Mouse (Mus musculus) gastrocnemius, adult 8-10 months (tissue): Measurements from ENCODE around the gene Sh3bp5. TPM values are rescaled to one million over a fixed set of nuclear protein-coding genes. Genes with fewer than 3 reads are reported as not detected.
A peak's percentile ranks its signal among the peaks of the same experiment; 100 is the strongest.

Source experiments
- DNase-seq, 2 experiments: peaks; one replicate each; pipeline ENCODE4 v3.0.0; 2022; ENCODE audit warnings: low spot score in 2 of 2
- total RNA-seq, 4 experiments: library from RNA; stranded (reverse); gene quantifications; 2 replicates each; pipeline ENCODE4 v1.2.4; 2022

The Sh3bp5 gene
- total RNA-seq, 4 experiments from 2014 or later, result 38.1 to 56.9 (median 50.0) TPM

DNA sequence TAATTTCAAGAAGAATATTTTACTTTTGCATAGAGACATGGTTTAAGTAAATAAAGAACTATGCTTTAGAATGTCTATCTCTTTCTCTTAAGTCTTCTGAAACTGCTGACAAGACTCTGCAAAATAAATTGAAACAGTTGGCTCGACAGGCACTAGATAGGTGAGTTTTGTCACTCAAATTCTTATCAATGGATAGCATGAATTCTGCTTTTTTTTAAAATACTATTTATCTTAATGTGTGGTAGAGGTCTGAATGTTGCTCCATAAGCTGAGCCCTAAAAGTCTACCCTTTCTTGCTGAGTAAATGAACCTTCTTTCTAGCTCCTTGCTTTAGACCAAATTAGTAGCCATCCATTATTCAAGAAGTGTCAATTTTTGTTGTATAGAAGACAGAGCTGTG, 90.5 kb downstream of the Sh3bp5 start:
- no peak for DNase-seq

DNA sequence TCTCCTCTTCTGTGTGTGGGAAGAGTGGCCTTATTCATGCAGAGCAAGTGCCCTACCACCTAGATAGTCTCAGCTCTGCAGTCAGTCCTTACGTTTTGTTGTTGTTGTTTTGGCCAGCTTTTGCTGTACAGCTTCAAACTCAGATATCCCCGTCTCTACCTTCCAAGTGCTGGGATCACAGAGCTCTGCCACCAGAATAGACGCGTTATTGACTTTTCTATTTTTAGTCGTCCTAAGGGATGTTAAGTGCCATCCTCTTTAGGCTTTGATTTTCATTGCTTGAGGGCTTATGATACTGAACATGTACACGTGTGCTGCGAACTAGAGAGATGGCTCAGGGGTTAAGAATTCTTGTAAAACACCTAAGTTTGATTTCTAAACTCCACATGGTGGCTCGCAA, 92.6 kb downstream of the Sh3bp5 start:
- no peak for DNase-seq

DNA sequence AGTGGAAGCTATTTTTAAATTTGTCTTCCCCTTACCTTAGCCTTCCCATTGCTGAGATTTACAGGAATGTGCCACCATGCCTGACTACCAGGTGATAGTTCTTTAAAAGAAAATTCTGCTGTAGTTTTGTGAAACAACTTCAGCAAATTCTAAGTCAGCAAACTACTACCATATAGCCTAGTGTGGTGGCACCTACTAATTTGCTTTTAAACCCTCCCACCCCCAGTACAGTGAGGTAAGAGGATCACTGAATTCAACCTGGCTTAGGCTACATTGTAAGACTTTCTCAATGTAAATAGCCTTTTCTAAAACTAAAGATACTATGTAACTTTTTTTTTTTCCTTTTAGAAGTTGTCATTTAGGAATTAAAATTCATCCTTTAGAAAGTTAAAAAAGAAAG, 97.9 kb downstream of the Sh3bp5 start:
- no peak for DNase-seq

DNA sequence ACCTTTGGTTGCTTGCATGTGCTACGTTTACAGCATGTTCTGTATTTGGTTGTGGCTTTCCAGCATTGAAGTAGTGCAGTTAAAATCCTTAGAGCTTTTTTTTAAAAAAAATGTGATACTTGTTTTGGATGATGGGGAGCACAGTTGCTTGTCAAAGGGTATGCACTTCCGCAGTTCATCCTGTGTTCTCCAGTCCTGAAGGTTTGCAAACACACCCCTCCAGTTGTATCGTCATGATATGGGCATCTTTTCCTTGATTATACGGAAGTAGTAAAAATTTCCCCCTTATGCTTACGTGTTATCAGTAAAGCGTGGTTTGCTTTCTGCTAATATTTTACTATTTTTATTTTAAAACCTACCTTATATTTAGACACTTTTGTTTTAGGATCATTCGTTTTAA, 98.5 kb downstream of the Sh3bp5 start:
- no peak for DNase-seq

DNA sequence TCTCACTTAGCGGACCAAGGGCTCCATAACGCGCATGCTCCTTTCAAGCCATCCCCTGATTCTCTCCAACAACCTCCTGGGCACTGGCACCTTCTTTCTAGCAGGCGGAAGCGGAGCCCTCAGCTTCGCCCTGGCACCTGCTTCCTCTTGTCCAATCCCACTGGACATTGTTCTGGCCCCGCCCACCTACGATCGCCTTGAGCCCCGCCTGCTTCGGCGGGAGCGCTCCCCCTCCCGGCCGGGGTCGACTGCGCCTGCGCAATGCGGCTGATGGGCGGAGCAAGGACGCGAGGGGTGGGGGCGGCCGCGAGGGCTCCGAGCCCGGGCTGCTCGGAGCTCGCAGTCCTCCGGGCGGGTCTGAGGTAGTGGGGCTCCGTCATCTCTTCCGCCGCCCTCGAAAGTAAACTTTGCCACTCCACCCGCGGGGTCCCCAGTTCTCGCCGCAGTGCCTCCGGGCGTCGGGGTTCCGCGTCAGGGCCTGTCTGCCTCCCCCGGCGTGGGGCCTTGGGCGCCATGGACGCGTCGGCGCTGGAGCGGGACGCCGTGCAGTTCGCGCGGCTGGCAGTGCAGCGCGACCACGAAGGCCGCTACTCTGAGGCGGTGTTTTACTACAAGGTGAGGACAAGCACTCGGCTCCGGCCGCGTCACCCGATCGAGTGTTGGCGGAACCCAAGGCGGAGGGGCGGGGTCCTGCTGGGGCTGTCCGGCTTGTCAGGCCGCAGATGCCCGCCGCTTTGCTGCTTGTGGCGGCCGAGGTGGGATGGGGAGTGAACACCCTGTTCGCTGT, 99.3 kb downstream of the Sh3bp5 start, which contains the start of gene Capn7:
Capn7 (plus strand) TSS at position 270 of the 787 bp plus-strand sequence.
- peak; percentile 93 to 96 for DNase-seq

DNA sequence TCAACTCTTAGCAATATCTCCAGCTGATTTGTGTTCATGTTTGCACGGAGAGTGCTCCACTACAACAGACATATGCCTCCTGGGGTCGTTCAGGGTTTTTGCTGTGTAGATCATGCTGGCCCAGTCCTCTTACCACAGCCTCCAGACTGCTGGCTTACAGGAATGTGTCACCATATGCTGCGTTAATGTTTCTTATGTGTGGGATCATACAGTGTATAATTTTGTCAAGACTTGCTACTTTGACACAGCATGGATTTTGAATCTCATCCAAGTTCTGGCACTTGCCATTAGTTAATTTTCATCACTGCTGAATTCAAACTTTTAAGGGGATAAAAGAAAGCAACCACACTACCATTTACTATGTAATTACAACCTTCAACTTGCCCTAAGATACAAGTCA, 100.1 kb downstream of the Sh3bp5 start:
- no peak for DNase-seq

DNA sequence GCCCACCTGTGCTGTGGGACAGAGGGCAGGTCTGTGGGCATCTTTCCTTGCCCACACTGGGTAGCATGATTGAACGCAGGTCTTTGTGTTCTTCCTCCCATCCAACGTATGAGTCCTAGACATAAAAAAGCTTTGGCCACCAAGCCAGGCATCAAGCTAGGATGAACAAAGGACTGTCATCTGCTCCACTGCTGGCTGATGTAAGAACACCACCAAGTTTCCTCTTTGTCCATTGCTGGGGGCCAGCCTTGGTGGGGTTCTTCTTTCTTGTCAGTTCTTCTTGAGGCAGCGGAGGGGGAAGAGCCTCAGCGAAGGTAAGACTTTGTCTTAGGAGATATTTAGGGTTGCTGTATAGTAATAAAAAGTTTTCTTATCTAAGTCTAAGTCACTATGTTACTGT, 104.9 kb downstream of the Sh3bp5 start:
- no peak for DNase-seq

DNA sequence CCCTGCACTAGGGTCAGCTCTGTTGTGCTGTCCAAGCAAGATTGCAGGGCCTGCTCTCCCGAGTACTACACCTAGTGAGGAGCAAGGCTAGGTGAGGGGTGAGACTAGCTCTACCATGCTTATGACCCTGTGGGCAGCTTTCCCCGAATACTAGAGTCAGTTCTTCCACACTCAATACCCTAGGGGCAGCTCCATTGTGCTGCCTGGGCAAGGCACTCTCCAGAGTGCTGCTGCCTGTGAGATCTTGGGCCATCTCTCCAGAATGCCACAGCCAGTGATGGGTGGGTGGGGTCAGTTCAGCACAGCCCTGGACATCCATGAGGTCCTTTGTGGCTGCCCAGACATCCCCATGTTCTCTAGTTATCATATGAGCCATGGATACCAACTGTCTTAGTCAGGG, 106.1 kb downstream of the Sh3bp5 start:
- no peak for DNase-seq

DNA sequence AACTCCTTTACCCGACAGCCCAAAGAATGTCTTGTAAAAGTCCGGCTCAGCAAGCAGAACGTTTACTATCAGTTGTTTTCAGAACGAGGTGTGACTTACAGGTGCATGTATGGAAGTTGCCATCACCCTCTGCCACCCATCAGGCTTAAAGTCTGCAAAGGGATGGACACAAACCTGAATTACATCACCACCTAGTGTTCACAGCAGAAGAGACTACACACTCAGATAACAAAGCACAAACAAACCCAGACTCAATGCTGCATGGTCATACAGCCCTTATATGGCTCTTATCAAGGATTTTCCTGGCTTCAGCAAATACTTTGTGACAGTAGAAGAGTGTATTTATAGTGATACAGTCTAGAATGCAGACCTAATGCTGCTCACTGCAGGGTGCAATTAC, 108.2 kb downstream of the Sh3bp5 start:
- no peak for DNase-seq

DNA sequence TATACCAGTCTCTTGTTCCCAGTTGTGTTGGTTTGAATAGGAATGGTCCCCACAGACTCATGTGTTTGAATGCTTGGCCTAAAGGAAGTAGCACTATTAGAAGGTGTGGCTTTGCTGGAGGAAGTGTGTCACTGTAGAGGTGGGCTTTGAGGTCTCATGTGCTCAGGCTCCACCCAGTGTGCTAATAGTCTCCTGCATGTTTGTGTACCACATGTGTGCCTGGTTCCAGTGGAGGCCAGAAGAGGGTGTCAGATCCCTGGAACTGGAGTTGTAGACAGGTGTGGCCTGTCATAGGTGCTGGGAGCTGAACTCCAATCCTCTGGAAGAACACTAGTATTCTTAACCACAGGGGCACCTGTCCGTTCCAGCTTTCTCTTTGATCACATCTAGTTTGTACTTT, 108.7 kb downstream of the Sh3bp5 start:
- no peak for DNase-seq

DNA sequence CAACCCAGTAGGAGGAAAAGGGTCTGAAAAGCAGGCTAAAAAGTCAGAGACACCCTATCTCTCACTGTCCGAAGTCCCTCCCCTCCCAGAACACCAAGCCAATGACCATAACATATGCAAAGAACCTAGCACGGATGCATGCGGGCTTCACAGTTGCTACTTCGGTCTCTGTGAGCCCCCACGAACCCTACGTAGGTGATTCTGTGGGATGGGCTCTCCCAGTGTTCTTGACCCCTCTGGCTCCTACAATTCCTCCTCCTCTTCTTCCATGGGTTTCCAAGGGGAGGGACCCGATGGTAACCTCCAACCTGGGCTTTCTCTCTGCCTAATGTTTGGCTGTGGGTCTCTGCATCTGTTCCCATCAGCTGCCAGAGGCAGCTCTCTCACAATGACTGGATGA, 109.1 kb downstream of the Sh3bp5 start:
- DNase-seq, result peak in 1 of 2 experiments; percentile 1

DNA sequence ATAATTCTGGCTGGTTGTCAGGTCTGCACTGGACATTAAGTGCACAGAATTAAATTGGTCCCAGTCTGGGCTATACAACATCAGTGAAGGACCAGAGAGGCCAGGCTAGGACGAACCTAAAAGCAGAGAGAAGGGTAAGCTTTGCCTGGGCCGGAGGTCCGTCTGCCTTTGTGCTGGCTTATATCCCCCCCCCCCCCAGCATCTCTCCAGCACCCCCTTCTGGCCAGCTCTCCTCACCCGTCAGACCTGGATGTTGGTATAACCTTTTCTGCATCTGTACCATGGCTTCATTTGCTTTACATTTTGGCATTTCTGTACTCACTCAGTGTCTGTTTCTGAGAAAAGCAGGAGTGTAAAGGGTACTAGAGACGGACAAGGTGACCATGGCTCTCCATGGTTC, 110.3 kb downstream of the Sh3bp5 start:
- no peak for DNase-seq

DNA sequence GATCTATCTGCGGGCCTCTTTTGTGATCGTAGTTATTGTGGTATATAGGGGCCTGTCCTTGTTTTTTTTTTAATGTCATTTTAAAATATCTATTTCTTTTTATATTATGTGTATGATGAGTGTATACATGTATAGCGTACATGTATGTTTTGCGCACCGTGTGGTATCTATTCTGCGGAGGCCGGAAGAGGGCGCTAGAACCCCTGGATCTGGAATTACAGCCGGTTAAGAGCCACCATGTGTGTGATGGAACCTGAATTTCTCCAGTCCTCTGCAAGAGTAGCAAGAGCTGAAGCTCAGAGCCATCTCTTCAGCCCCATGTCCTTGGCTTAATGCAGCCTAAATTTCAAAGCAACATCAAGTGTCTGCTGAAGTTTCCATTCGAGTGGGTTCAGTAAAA, 111.0 kb downstream of the Sh3bp5 start:
- peak in 1 of 2 experiments; percentile 1 for DNase-seq

DNA sequence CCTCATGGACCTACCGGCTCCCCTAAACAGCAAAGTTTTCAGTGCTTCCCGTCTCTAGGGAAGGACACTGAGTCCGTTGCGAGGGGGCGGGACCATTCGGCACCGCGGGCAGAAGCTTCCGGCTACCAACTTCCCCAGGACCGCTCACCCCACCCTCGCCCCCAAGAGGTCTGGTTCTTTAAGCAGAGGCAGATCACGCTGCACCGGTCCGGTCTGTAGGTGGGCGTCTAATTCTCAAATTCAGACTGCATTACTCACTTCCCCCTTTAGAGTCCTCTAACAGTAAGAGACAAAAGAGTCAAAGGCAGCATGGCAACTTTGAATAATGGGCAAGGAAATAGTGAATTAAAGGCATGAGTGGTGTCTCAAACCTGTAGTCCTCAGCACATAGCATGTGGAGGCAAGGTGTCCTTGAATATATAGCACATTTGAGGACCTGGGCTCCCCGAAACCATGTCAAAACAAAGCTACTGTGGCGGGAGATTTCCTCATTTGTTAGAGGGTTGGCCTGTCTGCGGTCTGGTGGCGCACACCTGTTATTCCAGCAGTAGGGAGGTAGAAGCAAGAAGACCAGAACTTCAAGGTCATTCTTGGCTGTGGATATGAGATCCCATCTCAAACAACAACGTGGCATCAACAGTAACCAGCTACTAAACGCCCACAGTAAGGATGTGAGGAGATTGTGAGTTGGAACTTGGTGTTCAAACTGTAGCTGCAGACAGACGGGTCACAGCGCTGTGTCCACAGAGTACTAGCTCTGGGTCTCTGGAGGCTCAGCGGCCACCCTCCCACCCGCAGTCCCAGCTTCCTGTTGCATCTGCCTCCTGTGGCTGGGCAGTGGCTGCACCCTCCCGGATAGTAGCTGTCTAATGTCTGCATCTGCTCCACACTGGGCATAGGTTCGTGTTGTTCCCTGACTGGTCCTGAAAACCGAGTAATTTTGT, 111.8 kb downstream of the Sh3bp5 start, which contains the start of gene Dnah1:
Dnah1 (minus strand) TSS at position 48 of the 944 bp plus-strand sequence.
- peak in 1 of 2 experiments; percentile 3 for DNase-seq

DNA sequence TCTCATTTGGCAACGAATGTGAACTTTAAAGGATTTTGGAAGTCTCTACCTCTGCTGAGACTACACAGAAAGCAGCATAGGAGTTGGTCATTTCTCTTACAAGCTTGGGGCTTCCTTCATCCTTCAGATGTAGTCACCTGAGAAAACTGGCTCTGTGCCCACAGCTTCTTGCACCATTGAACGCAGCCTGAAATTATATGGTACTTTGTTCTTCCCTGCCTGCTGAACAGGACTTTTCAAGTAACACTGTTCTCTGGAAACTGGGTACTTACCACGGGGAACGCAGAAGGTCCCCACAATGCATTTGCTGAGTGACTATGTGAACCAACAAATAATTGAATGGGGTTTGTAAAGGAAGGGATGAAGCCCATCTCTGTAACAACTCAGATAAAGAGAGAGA, 112.7 kb downstream of the Sh3bp5 start:
- peak in 1 of 2 experiments; percentile 0 for DNase-seq

DNA sequence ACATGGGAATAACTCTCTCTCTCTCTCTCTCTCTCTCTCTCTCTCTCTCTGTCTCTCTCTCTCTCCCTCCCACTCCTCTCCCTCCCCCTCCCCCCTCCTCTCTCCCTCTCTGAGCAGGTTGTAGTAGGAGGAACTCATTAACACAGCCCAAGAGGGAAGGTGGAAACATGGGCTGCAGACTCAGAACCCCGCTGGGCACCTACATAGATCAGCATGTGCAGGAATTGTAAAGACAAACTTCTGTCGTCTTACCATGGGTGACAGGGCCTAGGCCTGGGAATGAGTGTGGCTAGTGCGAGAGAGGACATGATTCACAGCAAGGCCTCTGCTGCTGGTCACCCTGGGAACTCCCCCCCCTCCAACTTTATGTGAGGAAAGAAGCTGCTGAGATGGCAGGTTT, 113.7 kb downstream of the Sh3bp5 start:
- peak in 1 of 2 experiments; percentile 1 for DNase-seq

DNA sequence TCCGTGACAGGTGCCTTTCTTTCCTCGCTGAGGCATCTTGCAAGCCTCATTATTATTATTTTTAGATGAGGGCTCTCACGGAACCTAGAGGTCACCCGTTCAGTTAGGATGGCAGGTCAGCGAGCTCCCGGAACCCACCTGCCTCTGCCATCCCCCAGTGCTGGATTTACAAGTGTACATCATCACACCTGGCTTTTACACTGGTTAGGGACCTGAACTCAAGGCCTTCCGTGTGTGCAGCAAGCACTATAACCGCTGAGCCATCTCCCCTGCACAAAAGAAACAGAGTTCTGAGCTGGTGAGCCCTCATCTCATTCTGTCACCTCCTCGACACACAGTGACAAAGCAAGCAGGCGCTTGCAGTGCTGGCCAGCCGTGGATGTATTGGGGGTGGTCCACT, 114.7 kb downstream of the Sh3bp5 start:
- DNase-seq, result peak in 1 of 2 experiments; percentile 1

DNA sequence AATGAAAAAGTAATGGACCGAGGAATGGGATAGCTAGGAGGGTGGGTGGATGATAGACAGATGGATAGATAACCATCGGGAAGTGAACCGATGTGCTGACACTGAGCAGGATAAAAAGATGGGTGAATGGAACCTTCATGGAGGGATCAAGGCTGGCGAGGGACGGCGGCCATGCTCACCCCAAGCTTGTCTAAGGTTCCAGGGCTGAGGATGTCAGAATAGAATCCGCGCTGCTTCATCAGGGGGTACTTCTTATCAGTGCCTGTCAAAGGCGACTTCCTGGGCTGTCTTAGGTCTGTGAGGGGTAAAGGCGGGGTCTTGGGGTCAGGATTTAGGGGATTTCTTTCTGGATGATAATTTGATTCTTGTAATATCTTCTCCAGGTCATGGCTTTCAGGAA, 116.3 kb downstream of the Sh3bp5 start:
- DNase-seq, result no peak

DNA sequence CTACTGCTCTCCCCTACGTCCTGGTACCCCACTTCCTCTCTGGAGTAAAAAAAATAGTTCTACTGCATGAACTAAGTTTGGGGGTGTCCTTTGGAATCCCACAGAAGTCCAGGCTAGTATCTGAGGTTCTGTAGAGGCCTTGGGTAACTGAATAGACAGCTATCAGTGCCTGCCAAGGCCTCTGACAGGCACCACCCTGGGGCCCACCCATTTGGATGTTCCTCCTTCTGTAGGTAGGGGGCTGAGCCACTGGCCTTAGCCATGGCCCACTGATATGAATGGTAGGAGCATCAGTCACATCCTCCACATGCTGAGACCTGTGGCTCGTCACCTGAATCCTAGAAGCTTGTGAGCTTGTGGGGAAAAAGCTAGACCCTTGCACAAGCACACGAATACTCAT, 118.1 kb downstream of the Sh3bp5 start:
- DNase-seq, result no peak

DNA sequence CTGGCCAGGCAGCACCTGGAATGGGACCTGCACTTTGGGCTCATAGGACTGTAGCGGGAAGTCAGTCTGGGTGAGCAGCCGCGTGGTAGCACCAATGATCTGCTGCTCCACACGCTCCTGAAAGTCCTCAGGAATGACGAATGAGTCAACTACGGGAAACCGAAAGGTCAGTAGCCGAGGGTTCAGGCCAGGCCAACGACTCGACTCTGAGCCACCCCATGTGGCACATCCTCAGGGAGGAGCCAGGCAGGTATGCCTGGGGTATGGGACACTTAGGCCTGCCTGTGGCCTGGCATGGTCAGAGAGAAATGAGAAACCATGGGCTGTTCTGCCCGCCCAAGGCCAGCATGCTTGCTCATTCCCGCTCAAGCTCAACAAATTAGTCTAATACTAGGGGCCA, 119.3 kb downstream of the Sh3bp5 start:
- DNase-seq, result no peak

DNA sequence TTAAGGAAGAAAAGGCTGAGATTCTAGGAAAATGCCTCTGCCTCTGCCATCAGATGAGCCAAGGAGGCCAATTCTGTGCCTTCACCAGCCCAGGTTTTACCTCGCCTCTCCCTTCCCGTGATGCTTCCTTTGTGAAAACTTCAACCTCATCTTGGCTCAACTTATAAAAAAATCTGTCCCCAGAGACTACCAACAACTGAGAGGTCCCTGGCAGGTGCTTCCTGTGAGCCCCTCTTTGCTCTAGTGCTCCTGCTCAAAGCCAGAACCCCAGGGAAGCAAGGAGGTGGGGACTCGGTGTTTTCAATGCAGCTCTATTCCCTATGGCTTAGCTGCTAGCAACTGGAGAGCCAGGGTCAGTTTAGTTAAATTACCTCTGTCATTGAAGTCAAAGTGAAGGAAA, 122.7 kb downstream of the Sh3bp5 start:
- DNase-seq, result no peak
